Mouse (Mus musculus): ENCODE measurements around the gene Nae1.

GRCm38 (mm10) chr8:104570436-104571343 lies 36.3 kb upstream of the Nae1 start:
- no peak for TF ChIP-seq BHLHE40 (IDR thresholded peaks at IDR 0.05; ENCODE audit: borderline replicate concordance, low read depth, low read length)
- TF ChIP-seq POLR2A (IDR thresholded peaks at IDR 0.05; ENCODE audit: control insufficient read depth in 1 of 2, insufficient read depth in 1 of 2, low read depth in 1 of 2, low read length in 2 of 2, poor library complexity in 1 of 2) = peak; percentile 29; a peak in 2 of 4 replicates
- peak; percentile 92 to 95 (median 93) for TF ChIP-seq CTCF (IDR thresholded peaks at IDR 0.05 in 2 of 3, conservative IDR thresholded peaks at IDR 0.05 in 1 of 3; ENCODE audit: control insufficient read depth in 1 of 3, insufficient read depth in 1 of 3, low read depth in 2 of 3, low read length in 3 of 3, poor library complexity in 1 of 3, severe bottlenecking in 1 of 3)
- no peak; the same call in 1 of the 2 replicates for TF ChIP-seq GATA1 (IDR thresholded peaks at IDR 0.05; ENCODE audit: low read depth, low read length)
- peak; percentile 90 for TF ChIP-seq RAD21 (IDR thresholded peaks at IDR 0.05; ENCODE audit: low read depth, low read length)
- TF ChIP-seq NRF1 (IDR thresholded peaks at IDR 0.05; ENCODE audit: insufficient read depth, low read depth, low read length, poor library complexity, severe bottlenecking) = no peak
- TF ChIP-seq EP300 (IDR thresholded peaks at IDR 0.05; ENCODE audit: low read depth in 1 of 2, low read length in 2 of 2) = no peak
- TF ChIP-seq POLR2AphosphoS2 (IDR thresholded peaks at IDR 0.05; ENCODE audit: low read length) = no peak
- TF ChIP-seq SMC3 (IDR thresholded peaks at IDR 0.05; ENCODE audit: low read depth, low read length) = peak; percentile 68
- TF ChIP-seq USF1 (IDR thresholded peaks at IDR 0.05; ENCODE audit: low read depth, low read length) = no peak
- TF ChIP-seq MXI1 (IDR thresholded peaks at IDR 0.05; ENCODE audit: low read depth, low read length) = peak; percentile 49; the same call in 1 of the 2 replicates

Data from MEL (cell line).